Mouse (Mus musculus) brain, embryonic 18.5 days (tissue): ENCODE measurements around the gene Psma7.

Experiments
- DNase-seq: peaks from one replicate; pipeline ENCODE4 v3.0.0-alpha.2; 2012; ENCODE audit warnings: low read depth, low spot score

Gene Psma7

DNA sequence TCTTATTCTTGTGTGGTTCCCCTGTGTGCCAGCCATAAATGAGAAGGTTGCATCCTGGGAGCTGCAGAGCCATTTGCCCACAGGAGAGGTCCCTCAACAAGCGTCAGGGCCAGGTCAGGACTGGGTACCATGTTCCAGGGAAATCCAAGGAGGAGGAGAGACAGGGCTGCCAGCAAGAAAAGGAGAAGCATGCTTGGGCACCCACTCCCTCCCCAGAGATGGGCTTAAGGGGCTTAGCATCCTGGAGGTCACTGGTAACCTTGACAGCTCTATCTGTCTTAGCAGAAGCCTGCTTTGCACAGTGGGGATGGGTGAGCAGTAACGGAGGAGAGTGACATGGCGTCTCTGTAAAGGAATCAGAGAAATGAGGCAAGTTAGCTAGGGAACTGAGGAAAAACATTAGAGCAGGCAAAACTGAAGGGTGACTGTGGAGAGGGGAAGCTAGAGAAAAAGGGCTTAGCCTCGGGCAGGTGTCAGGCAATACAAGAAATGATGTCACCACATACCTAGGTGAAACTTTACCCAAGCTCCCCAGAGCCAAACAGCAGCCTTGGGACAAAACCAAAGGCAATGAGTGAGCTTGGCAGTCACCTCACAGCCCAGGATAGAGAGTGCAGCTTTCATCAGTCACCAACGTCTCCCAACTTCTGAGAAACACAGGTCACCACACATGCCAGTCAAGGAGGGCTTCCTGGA, 36.4 kb downstream of the Psma7 start:
- DNase-seq = no peak

DNA sequence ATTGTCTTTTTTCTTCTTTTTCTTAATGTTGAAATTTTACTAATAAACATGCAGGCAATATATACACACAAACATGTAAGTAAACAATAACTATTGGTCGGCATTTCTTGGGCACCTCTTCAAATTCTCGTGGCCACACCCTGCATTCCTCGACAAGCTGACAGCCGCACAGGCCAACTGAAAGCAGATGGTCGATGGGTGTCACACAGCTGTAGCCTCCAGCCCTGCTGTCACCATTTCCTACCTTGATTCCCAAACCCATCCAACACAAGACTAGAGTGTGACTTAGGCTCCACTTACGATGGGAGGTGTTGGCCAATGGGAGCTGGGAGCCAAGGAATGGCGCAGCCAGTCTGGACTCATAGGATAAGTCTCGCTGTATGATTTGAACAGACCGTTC, 40.6 kb downstream of the Psma7 start:
- DNase-seq = no peak

DNA sequence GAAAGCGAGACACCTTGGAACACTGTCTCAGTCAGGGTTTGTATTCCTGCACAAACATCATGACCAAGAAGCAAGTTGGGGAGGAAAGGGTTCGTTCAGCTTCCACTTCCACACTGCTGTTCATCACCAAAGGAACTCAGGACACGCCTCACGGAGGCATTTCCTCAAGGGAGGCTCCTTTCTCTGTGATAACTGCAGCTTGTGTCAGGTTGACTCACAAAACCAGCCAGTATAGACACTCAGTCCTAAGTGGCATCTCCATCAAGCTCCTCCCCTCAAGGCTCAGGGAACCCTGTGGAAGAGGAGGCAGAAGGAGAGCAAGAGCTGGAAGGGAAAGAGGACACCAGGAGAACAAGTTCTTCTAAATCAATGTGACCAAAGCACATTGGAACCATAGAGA, 43.8 kb downstream of the Psma7 start:
- DNase-seq = no peak

DNA sequence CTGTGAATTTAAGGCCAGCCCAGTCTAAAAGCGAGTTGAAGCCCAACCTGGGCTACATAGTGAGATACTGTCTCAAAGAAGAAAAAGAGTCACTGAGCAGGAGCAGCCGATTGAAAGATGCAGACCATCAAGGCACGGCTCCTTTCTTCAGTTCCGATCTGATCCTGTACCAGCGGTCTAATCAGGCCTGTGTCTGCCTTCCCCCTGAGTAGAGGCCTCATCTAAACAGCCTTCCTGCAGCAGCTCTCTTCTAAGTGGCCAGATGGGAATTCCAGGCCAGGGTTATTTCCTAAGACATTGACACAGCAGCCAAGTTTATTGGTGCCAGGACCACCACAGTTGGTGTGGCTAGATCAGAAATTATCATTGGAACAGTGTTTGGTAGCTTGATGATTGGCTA, 49.2 kb downstream of the Psma7 start:
- DNase-seq = no peak

DNA sequence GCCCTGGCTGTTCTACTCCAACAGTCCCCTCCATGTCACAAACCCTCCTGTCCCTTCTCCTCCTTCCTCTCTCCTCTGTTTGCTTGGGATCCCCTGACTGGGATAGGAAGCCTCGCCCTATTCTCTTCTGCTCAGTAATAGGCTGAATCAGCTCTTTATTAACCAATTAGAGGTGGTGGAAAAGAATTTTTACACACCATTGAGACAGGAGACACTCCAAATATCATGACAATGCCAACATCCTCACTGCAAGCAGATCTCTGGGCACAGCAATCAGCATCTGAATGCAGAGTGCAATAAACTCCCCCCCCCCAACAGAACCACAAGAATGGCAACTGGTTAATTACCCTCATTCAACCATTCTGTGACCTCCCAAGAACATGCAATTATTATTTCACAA, 53.1 kb downstream of the Psma7 start:
- DNase-seq = no peak

DNA sequence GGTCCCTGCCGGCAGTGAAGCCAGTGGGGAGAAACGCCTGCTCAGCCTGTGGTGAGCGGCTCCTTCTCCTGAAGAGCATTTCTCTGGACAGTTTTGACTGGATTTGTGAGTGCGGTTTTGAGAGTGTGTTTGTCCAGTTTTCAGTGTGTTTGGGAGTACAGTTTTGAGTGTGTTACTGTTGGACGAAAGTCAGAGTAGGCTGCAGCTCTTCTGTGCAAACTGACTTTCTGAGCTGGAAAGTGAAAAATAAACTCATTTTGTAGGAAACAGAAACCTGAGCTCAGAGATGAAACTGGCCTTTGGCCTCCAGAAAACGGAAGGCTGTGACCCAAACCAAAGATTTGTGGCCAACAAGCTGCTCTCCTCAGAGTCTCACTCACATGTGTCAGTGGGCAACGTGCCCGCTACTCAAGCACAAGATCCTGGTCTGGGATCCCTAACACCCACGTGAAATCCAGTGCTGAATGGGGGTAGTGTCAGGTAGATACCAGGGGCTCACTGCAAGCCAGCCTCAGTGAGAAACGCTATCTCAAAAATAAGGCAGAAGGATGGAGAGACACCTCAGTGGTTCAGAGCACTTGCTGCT, 55.7 kb downstream of the Psma7 start:
- no peak for DNase-seq
